Mouse (Mus musculus): ENCODE data around the gene Pdcd1lg2. TPM values are rescaled to one million over a fixed set of nuclear protein-coding genes. Genes with fewer than 3 reads are reported as not detected.

Gene Pdcd1lg2
- polyA plus RNA-seq, 1 experiment from 2014 or later, result not detected

- WGBS, result 86% methylated on average over 1 of the region's 1 CpGs
- ATAC-seq, result no peak
- Histone ChIP-seq H3K4me3 (ENCODE audit: low read depth, low read length) (no peak overlapping the region), H3K36me3 (ENCODE audit: control insufficient read depth, insufficient read depth, low read length) (no peaks in the 10 kb centered on the region), H3K27me3 (ENCODE audit: control insufficient read depth, insufficient read depth, low read depth, low read length) (no peaks in the 10 kb centered on the region), H3K4me1 (ENCODE audit: control insufficient read depth, insufficient read depth, low read length) (no peaks in the 10 kb centered on the region; the same call in 1 of the 2 replicates), H3K27ac (ENCODE audit: low read length) (no peak overlapping the region), H3K9ac (ENCODE audit: low read depth, low read length) (no peak overlapping the region), H3K9me3 (replicated peaks; ENCODE audit: control insufficient read depth, low read length, poor library complexity, severe bottlenecking) (no peaks in the 10 kb centered on the region), H3K4me2 (ENCODE audit: low read length) (no peak overlapping the region)
Observed at GRCm38 (mm10) chr19:29500333-29500732, 89.6 kb downstream of the Pdcd1lg2 start.

GRCm38 (mm10) chr19:29501106-29501505, 90.4 kb downstream of the Pdcd1lg2 start:
- no peak overlapping the region for H3K4me3 ChIP-seq (ENCODE audit: low read depth, low read length)
- ATAC-seq, result 0 out of 2 replicates have a peak, but pooled peaks have one; percentile 39
- no peak overlapping the region for H3K27ac ChIP-seq (ENCODE audit: low read length)

GRCm38 (mm10) chr19:29501507-29501906, 90.8 kb downstream of the Pdcd1lg2 start:
- Histone ChIP-seq H3K9ac (ENCODE audit: low read depth, low read length) (no peak overlapping the region), H3K4me1 (ENCODE audit: control insufficient read depth, insufficient read depth, low read length) (no peaks in the 10 kb centered on the region; the same call in 1 of the 2 replicates), H3K27ac (ENCODE audit: low read length) (no peak overlapping the region), H3K27me3 (ENCODE audit: control insufficient read depth, insufficient read depth, low read depth, low read length) (no peaks in the 10 kb centered on the region), H3K4me3 (ENCODE audit: low read depth, low read length) (no peak overlapping the region), H3K9me3 (replicated peaks; ENCODE audit: control insufficient read depth, low read length, poor library complexity, severe bottlenecking) (no peaks in the 10 kb centered on the region), H3K4me2 (ENCODE audit: low read length) (peak overlapping the region; percentile 43; the same call in 1 of the 2 replicates), H3K36me3 (ENCODE audit: control insufficient read depth, insufficient read depth, low read length) (no peaks in the 10 kb centered on the region)
- 0 out of 2 replicates have a peak, but pooled peaks have one; percentile 58 for ATAC-seq
- WGBS, result 15% methylated on average over 6 of the region's 6 CpGs

More at GRCm38 (mm10) chr19:29501106-29501505, 90.4 kb downstream of the Pdcd1lg2 start:
- WGBS, result 44% methylated on average over 11 of the region's 11 CpGs
- H3K4me2 ChIP-seq (ENCODE audit: low read length), result peak overlapping the region; percentile 43; the same call in 1 of the 2 replicates
- H3K27me3 ChIP-seq (ENCODE audit: control insufficient read depth, insufficient read depth, low read depth, low read length), result no peaks in the 10 kb centered on the region
- no peaks in the 10 kb centered on the region for H3K9me3 ChIP-seq (replicated peaks; ENCODE audit: control insufficient read depth, low read length, poor library complexity, severe bottlenecking)
- H3K9ac ChIP-seq (ENCODE audit: low read depth, low read length), result 0 out of 2 replicates have a peak overlapping the region, but pooled peaks have one; percentile 30
- H3K36me3 ChIP-seq (ENCODE audit: control insufficient read depth, insufficient read depth, low read length), result no peaks in the 10 kb centered on the region
- no peaks in the 10 kb centered on the region; the same call in 1 of the 2 replicates for H3K4me1 ChIP-seq (ENCODE audit: control insufficient read depth, insufficient read depth, low read length)

DNA sequence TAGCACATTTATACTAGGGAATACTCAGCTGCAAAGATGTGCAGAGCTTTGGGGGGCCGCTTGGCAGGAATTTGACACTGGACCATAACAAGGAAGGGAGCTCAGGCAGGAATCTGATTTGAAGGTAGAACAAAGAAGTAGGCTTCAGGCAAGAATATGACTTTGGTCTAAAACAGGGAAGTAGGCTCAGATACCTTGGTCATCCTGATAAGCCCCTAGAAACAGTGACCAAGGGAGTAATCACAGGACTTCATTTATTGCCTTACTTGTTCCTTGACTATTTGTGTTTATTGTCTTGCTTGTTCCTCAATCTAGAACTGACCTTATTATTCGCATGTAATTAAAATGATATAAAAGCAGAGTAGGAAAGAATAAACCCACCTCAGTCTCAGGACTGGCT, 93.4 kb downstream of the Pdcd1lg2 start:
- H3K27ac ChIP-seq (ENCODE audit: low read length), result no peak overlapping the region
- H3K27me3 ChIP-seq (ENCODE audit: control insufficient read depth, insufficient read depth, low read depth, low read length), result no peaks in the 10 kb centered on the region
- no peaks in the 10 kb centered on the region for H3K9me3 ChIP-seq (replicated peaks; ENCODE audit: control insufficient read depth, low read length, poor library complexity, severe bottlenecking)
- no peak overlapping the region for H3K4me2 ChIP-seq (ENCODE audit: low read length)
- WGBS, result 95% methylated on average over 2 of the region's 2 CpGs
- no peak overlapping the region for H3K4me3 ChIP-seq (ENCODE audit: low read depth, low read length)
- no peak overlapping the region for H3K9ac ChIP-seq (ENCODE audit: low read depth, low read length)
- no peaks in the 10 kb centered on the region; the same call in 1 of the 2 replicates for H3K4me1 ChIP-seq (ENCODE audit: control insufficient read depth, insufficient read depth, low read length)
- no peaks in the 10 kb centered on the region for H3K36me3 ChIP-seq (ENCODE audit: control insufficient read depth, insufficient read depth, low read length)
- no peak for ATAC-seq

GRCm38 (mm10) chr19:29505617-29506016, 94.9 kb downstream of the Pdcd1lg2 start:
- H3K4me1 ChIP-seq (ENCODE audit: control insufficient read depth, insufficient read depth, low read length), result no peaks in the 10 kb centered on the region; the same call in 1 of the 2 replicates
- H3K36me3 ChIP-seq (ENCODE audit: control insufficient read depth, insufficient read depth, low read length), result no peaks in the 10 kb centered on the region
- H3K9ac ChIP-seq (ENCODE audit: low read depth, low read length), result no peak overlapping the region
- no peaks in the 10 kb centered on the region for H3K27me3 ChIP-seq (ENCODE audit: control insufficient read depth, insufficient read depth, low read depth, low read length)
- no peaks in the 10 kb centered on the region for H3K9me3 ChIP-seq (replicated peaks; ENCODE audit: control insufficient read depth, low read length, poor library complexity, severe bottlenecking)
- ATAC-seq, result no peak
- H3K4me3 ChIP-seq (ENCODE audit: low read depth, low read length), result no peak overlapping the region
- no peak overlapping the region for H3K4me2 ChIP-seq (ENCODE audit: low read length)
- no peak overlapping the region for H3K27ac ChIP-seq (ENCODE audit: low read length)
- 86% methylated on average over 7 of the region's 7 CpGs for WGBS

DNA sequence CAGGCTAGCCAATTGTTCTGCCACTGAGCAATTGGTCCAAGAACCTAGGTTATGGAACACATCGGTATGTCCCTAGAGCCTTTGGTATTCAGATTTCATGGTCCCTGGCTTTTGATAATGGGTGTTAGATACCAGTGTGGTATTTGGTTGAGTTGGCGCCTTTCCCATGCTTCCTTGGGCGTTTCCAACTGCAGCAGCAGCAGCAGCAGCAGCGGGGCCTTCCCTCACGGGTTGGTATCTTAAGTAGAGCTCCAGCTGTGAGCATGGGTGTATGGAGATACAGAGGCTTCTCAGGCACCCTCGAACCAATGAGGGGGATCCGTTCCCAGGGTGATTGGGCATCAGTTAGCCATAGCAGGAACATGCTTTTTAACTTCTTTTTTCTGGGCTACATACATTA, 97.5 kb downstream of the Pdcd1lg2 start:
- 54% methylated on average over 7 of the region's 7 CpGs for whole genome bisulfite sequencing
- Histone ChIP-seq H3K9ac (ENCODE audit: low read depth, low read length) (no peak overlapping the region), H3K27me3 (ENCODE audit: control insufficient read depth, insufficient read depth, low read depth, low read length) (no peaks in the 10 kb centered on the region), H3K4me3 (ENCODE audit: low read depth, low read length) (no peak overlapping the region), H3K9me3 (replicated peaks; ENCODE audit: control insufficient read depth, low read length, poor library complexity, severe bottlenecking) (no peaks in the 10 kb centered on the region), H3K27ac (ENCODE audit: low read length) (no peak overlapping the region), H3K4me1 (ENCODE audit: control insufficient read depth, insufficient read depth, low read length) (no peaks in the 10 kb centered on the region), H3K36me3 (ENCODE audit: control insufficient read depth, insufficient read depth, low read length) (no peaks in the 10 kb centered on the region), H3K4me2 (ENCODE audit: low read length) (no peak overlapping the region)
- ATAC-seq, result no peak

DNA sequence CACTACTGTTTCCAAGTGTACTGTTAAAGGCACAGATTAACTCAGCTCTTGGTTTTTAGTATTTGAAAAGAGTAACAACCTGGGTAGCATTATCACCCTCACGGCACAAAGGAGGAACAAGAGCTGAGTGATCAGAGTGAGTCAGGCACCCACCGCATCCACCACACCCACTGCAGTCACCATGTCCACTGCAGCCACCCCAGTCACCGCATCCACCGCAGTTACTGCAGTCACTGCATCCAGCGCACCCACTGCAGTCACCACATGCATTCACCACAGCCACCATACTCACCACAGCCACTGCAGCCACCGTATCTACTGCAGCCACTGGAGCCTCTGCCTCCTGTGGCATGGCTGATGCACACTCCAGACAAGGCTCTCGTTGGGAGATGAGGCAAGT, 99.1 kb downstream of the Pdcd1lg2 start:
- no peak overlapping the region for H3K27ac ChIP-seq (ENCODE audit: low read length)
- no peak overlapping the region for H3K9ac ChIP-seq (ENCODE audit: low read depth, low read length)
- H3K27me3 ChIP-seq (ENCODE audit: control insufficient read depth, insufficient read depth, low read depth, low read length), result no peaks in the 10 kb centered on the region
- 93% methylated on average over 7 of the region's 7 CpGs for WGBS
- H3K36me3 ChIP-seq (ENCODE audit: control insufficient read depth, insufficient read depth, low read length), result no peaks in the 10 kb centered on the region
- H3K9me3 ChIP-seq (replicated peaks; ENCODE audit: control insufficient read depth, low read length, poor library complexity, severe bottlenecking), result no peaks in the 10 kb centered on the region
- no peak overlapping the region for H3K4me3 ChIP-seq (ENCODE audit: low read depth, low read length)
- H3K4me1 ChIP-seq (ENCODE audit: control insufficient read depth, insufficient read depth, low read length), result no peaks in the 10 kb centered on the region
- no peak for ATAC-seq
- no peak overlapping the region for H3K4me2 ChIP-seq (ENCODE audit: low read length)

GRCm38 (mm10) chr19:29511826-29512225, 101.1 kb downstream of the Pdcd1lg2 start:
- H3K27ac ChIP-seq (ENCODE audit: low read length), result no peak overlapping the region
- H3K27me3 ChIP-seq (ENCODE audit: control insufficient read depth, insufficient read depth, low read depth, low read length), result no peaks in the 10 kb centered on the region
- no peaks in the 10 kb centered on the region for H3K4me1 ChIP-seq (ENCODE audit: control insufficient read depth, insufficient read depth, low read length)
- no peak for ATAC-seq
- H3K9me3 ChIP-seq (replicated peaks; ENCODE audit: control insufficient read depth, low read length, poor library complexity, severe bottlenecking), result no peaks in the 10 kb centered on the region
- H3K4me2 ChIP-seq (ENCODE audit: low read length), result no peak overlapping the region
- no peaks in the 10 kb centered on the region for H3K36me3 ChIP-seq (ENCODE audit: control insufficient read depth, insufficient read depth, low read length)
- 74% methylated on average over 2 of the region's 2 CpGs for WGBS
- H3K4me3 ChIP-seq (ENCODE audit: low read depth, low read length), result no peak overlapping the region
- no peak overlapping the region for H3K9ac ChIP-seq (ENCODE audit: low read depth, low read length)

DNA sequence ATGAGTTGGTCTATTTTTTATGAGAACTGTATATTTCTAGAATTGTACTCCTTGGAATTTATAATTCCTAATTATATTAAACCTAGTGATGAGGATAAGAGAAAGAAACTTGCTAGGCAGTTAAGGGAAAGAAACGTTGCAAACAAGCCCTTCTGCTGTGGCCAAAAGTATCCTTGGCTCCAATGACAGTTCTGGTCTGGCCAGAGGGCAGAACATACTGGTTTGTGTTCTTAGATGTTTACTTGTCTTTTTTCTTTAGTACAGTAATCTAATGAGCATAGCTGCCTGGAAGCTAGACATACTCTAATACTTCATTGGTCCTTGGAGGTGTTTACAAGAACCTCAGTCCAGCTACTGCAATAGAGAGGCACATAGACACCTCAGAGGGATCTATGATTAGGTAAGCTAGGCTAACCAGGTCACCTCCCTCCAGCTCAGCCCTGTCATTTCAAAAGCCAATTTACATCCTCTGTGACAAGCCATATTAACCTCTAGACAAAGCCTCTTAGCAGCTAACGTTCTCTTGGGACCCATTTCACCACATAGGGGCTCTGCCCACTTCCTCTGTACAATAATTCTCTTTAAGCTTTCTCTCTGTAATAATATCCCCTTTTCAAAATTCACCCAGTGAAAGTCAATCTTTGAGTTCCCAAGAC, 102.5 kb downstream of the Pdcd1lg2 start:
- WGBS, result 54% methylated on average over 2 of the region's 2 CpGs

More for the DNA sequence above, 102.5 kb downstream of the Pdcd1lg2 start:
- no peak overlapping the region for H3K4me2 ChIP-seq (ENCODE audit: low read length)
- no peak overlapping the region for H3K4me3 ChIP-seq (ENCODE audit: low read depth, low read length)
- H3K27ac ChIP-seq (ENCODE audit: low read length), result no peak overlapping the region
- H3K36me3 ChIP-seq (ENCODE audit: control insufficient read depth, insufficient read depth, low read length), result no peaks in the 10 kb centered on the region
- H3K27me3 ChIP-seq (ENCODE audit: control insufficient read depth, insufficient read depth, low read depth, low read length), result no peaks in the 10 kb centered on the region
- H3K9ac ChIP-seq (ENCODE audit: low read depth, low read length), result no peak overlapping the region
- H3K9me3 ChIP-seq (replicated peaks; ENCODE audit: control insufficient read depth, low read length, poor library complexity, severe bottlenecking), result no peaks in the 10 kb centered on the region
- H3K4me1 ChIP-seq (ENCODE audit: control insufficient read depth, insufficient read depth, low read length), result no peaks in the 10 kb centered on the region
- no peak for ATAC-seq
